Mouse (Mus musculus) gastrocnemius, adult 8-10 months (tissue): Measurements from ENCODE around the gene Gm12216. TPM values are rescaled to one million over a fixed set of nuclear protein-coding genes. Genes with fewer than 3 reads are reported as not detected.

Experiments used
- DNase-seq, 2 experiments: peaks; one replicate each; pipeline ENCODE4 v3.0.0; 2022; ENCODE audit warnings: low spot score in 2 of 2
- microRNA-seq: library from miRNA; unstranded; fragments of <30 nt; microRNA quantifications from one replicate; pipeline ENCODE4 v1.2.0, GENCODE M21; 2022
- total RNA-seq, 4 experiments: library from RNA; stranded (reverse); gene quantifications; 2 replicates each; pipeline ENCODE4 v1.2.4; 2022

Gene Gm12216
- total RNA-seq, 4 experiments from 2014 or later: 0.36 to 2.1 (median 1.3) TPM

GRCm38 (mm10) chr11:53748614-53749013, 110.4 kb downstream of the Gm12216 start:
- no peak for DNase-seq

GRCm38 (mm10) chr11:53747985-53748384, 111.1 kb downstream of the Gm12216 start:
- no peak for DNase-seq

GRCm38 (mm10) chr11:53745260-53745659, 113.8 kb downstream of the Gm12216 start:
- no peak for DNase-seq

GRCm38 (mm10) chr11:53742353-53742752, 116.7 kb downstream of the Gm12216 start:
- no peak for DNase-seq

- peak in 1 of 2 experiments; percentile 38 for DNase-seq
These were observed 121.5 kb downstream of the Gm12216 start for GRCm38 (mm10) chr11:53737573-53737946.

- DNase-seq: peak; percentile 39 to 62
These were observed 122.1 kb downstream of the Gm12216 start for GRCm38 (mm10) chr11:53736771-53737572.

GRCm38 (mm10) chr11:53735682-53736245, 123.3 kb downstream of the Gm12216 start:
- no peak for DNase-seq

- DNase-seq: no peak
These were observed 123.9 kb downstream of the Gm12216 start for GRCm38 (mm10) chr11:53734970-53735681.

- DNase-seq: no peak
These were observed 124.6 kb downstream of the Gm12216 start for GRCm38 (mm10) chr11:53734431-53734830.

GRCm38 (mm10) chr11:53733824-53734223, 125.2 kb downstream of the Gm12216 start:
- DNase-seq: no peak

Small RNA genes within 50 kb of the gene (microRNA-seq; reads per million reads assigned to microRNA genes)
- gene Mir7671: not detected

Other genes starting within 250 kb of the Gm12216 start
- not detected for gene Il4, start 240.6 kb downstream of the Gm12216 start, total RNA-seq
- gene Il13, start 224.6 kb downstream of the Gm12216 start, total RNA-seq: not detected
- 1 to 10 TPM; 3.8 to 4.7 (median 4.5) TPM for gene Rad50, start 151.9 kb downstream of the Gm12216 start, total RNA-seq
- not detected for gene Il5, start 138.5 kb downstream of the Gm12216 start, total RNA-seq
- 1 to 10 TPM; 3.2 to 5.8 (median 4.4) TPM for gene Irf1, start 89.2 kb downstream of the Gm12216 start, total RNA-seq
- gene Gm17334, start 86.1 kb downstream of the Gm12216 start, total RNA-seq: under 1 TPM in 2 of 4 experiments, not detected in 2; 0.34 to 0.48 TPM
- gene Slc22a5, start 32.4 kb upstream of the Gm12216 start, total RNA-seq: 10 to 100 TPM in 1 of 4 experiments, 1 to 10 TPM in 3; 6.9 to 10.5 (median 8.5) TPM
- 1 to 10 TPM in 1 of 4 experiments, under 1 TPM in 3; 0.58 to 1.6 (median 0.86) TPM for gene Slc22a21, start 121.1 kb upstream of the Gm12216 start, total RNA-seq
- gene Slc22a4, start 168.8 kb upstream of the Gm12216 start, total RNA-seq: 1 to 10 TPM; 2.0 to 2.2 (median 2.1) TPM
- 1 to 10 TPM; 3.2 to 5.4 (median 3.9) TPM for gene Pdlim4, start 209.8 kb upstream of the Gm12216 start, total RNA-seq
- 10 to 100 TPM; 28.2 to 33.7 (median 31.2) TPM for gene P4ha2, start 240.8 kb upstream of the Gm12216 start, total RNA-seq